Mouse (Mus musculus): Measurements from ENCODE around the gene Inppl1.

Inppl1 gene

GRCm38 (mm10) chr7:101837606-101838471 is at the start of gene Inppl1:
Inppl1 (minus strand) TSS chr7:101838229.
- peak in 1 of 2 experiments; percentile 28 for DNase-seq (ENCODE audit: low read depth in 1 of 2, low spot score in 2 of 2)

- no peak for DNase-seq (ENCODE audit: low read depth in 1 of 2, low spot score in 2 of 2)
Measured at GRCm38 (mm10) chr7:101886274-101886673, 48.2 kb upstream of the Inppl1 start.

- DNase-seq (ENCODE audit: low read depth in 1 of 2, low spot score in 2 of 2) = no peak
Measured at GRCm38 (mm10) chr7:101884160-101884559, 46.1 kb upstream of the Inppl1 start.

GRCm38 (mm10) chr7:101882413-101883154 is 44.6 kb upstream of the Inppl1 start:
- DNase-seq (ENCODE audit: low read depth in 1 of 2, low spot score in 2 of 2) = no peak

- no peak for DNase-seq (ENCODE audit: low read depth in 1 of 2, low spot score in 2 of 2)
Measured at GRCm38 (mm10) chr7:101880855-101881254, 42.8 kb upstream of the Inppl1 start.

- DNase-seq (ENCODE audit: low read depth in 1 of 2, low spot score in 2 of 2) = no peak
Measured at GRCm38 (mm10) chr7:101875978-101876377, 37.9 kb upstream of the Inppl1 start.

- no peak for DNase-seq (ENCODE audit: low read depth in 1 of 2, low spot score in 2 of 2)
Measured at GRCm38 (mm10) chr7:101871296-101871695, 33.3 kb upstream of the Inppl1 start.

- no peak for DNase-seq (ENCODE audit: low read depth in 1 of 2, low spot score in 2 of 2)
Measured at GRCm38 (mm10) chr7:101870629-101871028, 32.6 kb upstream of the Inppl1 start, which contains the start of gene Folr1. Folr1 (minus strand) TSS chr7:101870788.

GRCm38 (mm10) chr7:101869163-101869500 is 31.1 kb upstream of the Inppl1 start:
- no peak for DNase-seq (ENCODE audit: low read depth in 1 of 2, low spot score in 2 of 2)

GRCm38 (mm10) chr7:101868241-101869162 is 30.5 kb upstream of the Inppl1 start:
- DNase-seq (ENCODE audit: low read depth in 1 of 2, low spot score in 2 of 2) = no peak

GRCm38 (mm10) chr7:101867482-101867881 is 29.5 kb upstream of the Inppl1 start:
- no peak for DNase-seq (ENCODE audit: low read depth in 1 of 2, low spot score in 2 of 2)

GRCm38 (mm10) chr7:101866491-101867265 is 28.6 kb upstream of the Inppl1 start:
- DNase-seq (ENCODE audit: low read depth in 1 of 2, low spot score in 2 of 2) = no peak

- DNase-seq (ENCODE audit: low read depth in 1 of 2, low spot score in 2 of 2) = no peak
Measured at GRCm38 (mm10) chr7:101863415-101863814, 25.4 kb upstream of the Inppl1 start, which contains the start of gene Anapc15. Anapc15 (plus strand) TSS chr7:101863715.

- no peak for DNase-seq (ENCODE audit: low read depth in 1 of 2, low spot score in 2 of 2)
Measured at GRCm38 (mm10) chr7:101862291-101862690, 24.3 kb upstream of the Inppl1 start.

- no peak for DNase-seq (ENCODE audit: low read depth in 1 of 2, low spot score in 2 of 2)
Measured at GRCm38 (mm10) chr7:101860978-101861377, 22.9 kb upstream of the Inppl1 start.

GRCm38 (mm10) chr7:101858362-101858761 is 20.3 kb upstream of the Inppl1 start:
- peak in 1 of 2 experiments; percentile 37 for DNase-seq (ENCODE audit: low read depth in 1 of 2, low spot score in 2 of 2)

GRCm38 (mm10) chr7:101857094-101857493 is 19.1 kb upstream of the Inppl1 start, which contains the start of gene Folr2:
Folr2 (minus strand) TSS chr7:101857194.
- DNase-seq (ENCODE audit: low read depth in 1 of 2, low spot score in 2 of 2) = no peak

GRCm38 (mm10) chr7:101853816-101854215 is 15.8 kb upstream of the Inppl1 start:
- no peak for DNase-seq (ENCODE audit: low read depth in 1 of 2, low spot score in 2 of 2)

- DNase-seq (ENCODE audit: low read depth in 1 of 2, low spot score in 2 of 2) = no peak
Measured at GRCm38 (mm10) chr7:101852846-101853245, 14.8 kb upstream of the Inppl1 start.

GRCm38 (mm10) chr7:101851689-101852088 is 13.7 kb upstream of the Inppl1 start:
- DNase-seq (ENCODE audit: low read depth in 1 of 2, low spot score in 2 of 2) = no peak

Measured in monocyte, adult 2 months (primary cell).